Mouse (Mus musculus): ENCODE measurements at regions not wholly inside any gene's neighbourhood (a gene's known extent, or its start where the extent isn't known, plus 50 kb on each side); places are given as distances from the start of the nearest gene placed in this dataset.
A peak's percentile ranks its signal among the peaks of the same experiment; 100 is the strongest.

- Histone ChIP-seq H3K36me3 (ENCODE audit: control insufficient read depth, insufficient read depth, low read length) (no peaks in the 10 kb centered on the region), H3K27ac (ENCODE audit: low read length) (no peak overlapping the region), H3K4me3 (ENCODE audit: low read depth, low read length) (no peak overlapping the region), H3K9ac (replicated peaks; ENCODE audit: low read depth, low read length) (no peak overlapping the region), H3K27me3 (ENCODE audit: control insufficient read depth, insufficient read depth, low read length) (no peaks in the 10 kb centered on the region), H3K4me2 (replicated peaks; ENCODE audit: low read depth, low read length) (no peak overlapping the region), H3K9me3 (ENCODE audit: control insufficient read depth, low read depth, low read length) (no peaks in the 10 kb centered on the region), H3K4me1 (ENCODE audit: control insufficient read depth, insufficient read depth, low read length) (no peaks in the 10 kb centered on the region)
- ATAC-seq (ENCODE audit: insufficient number of reproducible peaks, insufficient read depth, low FRiP score, low read depth): no peak
- 35% methylated on average over 12 of the region's 12 CpGs for WGBS
Observed at GRCm38 (mm10) chr7:84800966-84801365, 52.4 kb upstream of the Olfr291 start.

DNA sequence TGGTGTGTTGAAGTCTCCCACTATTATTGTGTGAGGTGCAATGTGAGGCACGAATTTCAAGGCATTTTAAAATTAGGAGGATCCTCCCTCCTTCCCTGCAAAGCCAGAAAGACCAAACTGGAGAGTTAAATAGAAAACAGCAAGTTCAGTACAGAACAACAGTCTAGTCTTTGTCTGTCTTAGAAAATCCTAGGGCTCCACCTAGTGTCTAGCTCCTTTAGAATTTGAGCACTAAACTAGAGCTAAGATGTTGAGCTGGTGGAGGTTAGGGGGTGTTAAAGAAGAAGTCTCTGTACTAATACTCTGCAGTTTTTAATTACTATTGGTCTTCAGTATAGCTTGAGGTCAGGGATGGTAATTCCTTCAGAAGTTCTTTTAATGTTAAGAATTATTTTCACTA, 58.7 kb upstream of the Olfr291 start:
- H3K36me3 ChIP-seq (ENCODE audit: control insufficient read depth, insufficient read depth, low read length): no peaks in the 10 kb centered on the region
- 7% methylated on average over 1 of the region's 1 CpGs for WGBS
- no peaks in the 10 kb centered on the region for H3K4me1 ChIP-seq (ENCODE audit: control insufficient read depth, insufficient read depth, low read length)

GRCm38 (mm10) chr7:84779276-84779825, 74.0 kb upstream of the Olfr291 start:
- Histone ChIP-seq H3K4me2 (replicated peaks; ENCODE audit: low read depth, low read length) (peak overlapping the region; percentile 68), H3K36me3 (ENCODE audit: control insufficient read depth, insufficient read depth, low read length) (no peaks in the 10 kb centered on the region), H3K27ac (ENCODE audit: low read length) (no peak overlapping the region), H3K4me3 (ENCODE audit: low read depth, low read length) (peak overlapping the region; percentile 49), H3K9me3 (ENCODE audit: control insufficient read depth, low read depth, low read length) (no peaks in the 10 kb centered on the region), H3K4me1 (ENCODE audit: control insufficient read depth, insufficient read depth, low read length) (no peaks in the 10 kb centered on the region), H3K9ac (replicated peaks; ENCODE audit: low read depth, low read length) (peak overlapping the region; percentile 45; the same call in 1 of the 2 replicates), H3K27me3 (ENCODE audit: control insufficient read depth, insufficient read depth, low read length) (no peaks in the 10 kb centered on the region)
- under 1% methylated on average over 30 of the region's 30 CpGs for WGBS
- peak; percentile 94 for ATAC-seq (ENCODE audit: insufficient number of reproducible peaks, insufficient read depth, low FRiP score, low read depth)

More for the DNA sequence above, 58.7 kb upstream of the Olfr291 start:
- Histone ChIP-seq H3K4me2 (replicated peaks; ENCODE audit: low read depth, low read length) (no peak overlapping the region), H3K9me3 (ENCODE audit: control insufficient read depth, low read depth, low read length) (no peaks in the 10 kb centered on the region), H3K9ac (replicated peaks; ENCODE audit: low read depth, low read length) (no peak overlapping the region), H3K27me3 (ENCODE audit: control insufficient read depth, insufficient read depth, low read length) (no peaks in the 10 kb centered on the region), H3K4me3 (ENCODE audit: low read depth, low read length) (no peak overlapping the region), H3K27ac (ENCODE audit: low read length) (no peak overlapping the region)
- ATAC-seq (ENCODE audit: insufficient number of reproducible peaks, insufficient read depth, low FRiP score, low read depth): 0 out of 2 replicates have a peak, but pooled peaks have one; percentile 61

GRCm38 (mm10) chr7:84777696-84778095, 75.7 kb upstream of the Olfr291 start:
- ATAC-seq (ENCODE audit: insufficient number of reproducible peaks, insufficient read depth, low FRiP score, low read depth): no peak
- Histone ChIP-seq H3K4me1 (ENCODE audit: control insufficient read depth, insufficient read depth, low read length) (no peaks in the 10 kb centered on the region), H3K27ac (ENCODE audit: low read length) (no peak overlapping the region), H3K9ac (replicated peaks; ENCODE audit: low read depth, low read length) (no peak overlapping the region), H3K27me3 (ENCODE audit: control insufficient read depth, insufficient read depth, low read length) (no peaks in the 10 kb centered on the region), H3K36me3 (ENCODE audit: control insufficient read depth, insufficient read depth, low read length) (no peaks in the 10 kb centered on the region), H3K4me3 (ENCODE audit: low read depth, low read length) (no peak overlapping the region), H3K9me3 (ENCODE audit: control insufficient read depth, low read depth, low read length) (no peaks in the 10 kb centered on the region), H3K4me2 (replicated peaks; ENCODE audit: low read depth, low read length) (no peak overlapping the region)

- no peak overlapping the region for H3K4me2 ChIP-seq (replicated peaks; ENCODE audit: low read depth, low read length)
- ATAC-seq (ENCODE audit: insufficient number of reproducible peaks, insufficient read depth, low FRiP score, low read depth): peak; percentile 53; the same call in 1 of the 2 replicates
Observed at GRCm38 (mm10) chr7:84756261-84756660, 66.5 kb upstream of the Zfand6 start.

GRCm38 (mm10) chr7:84753361-84753760, 63.6 kb upstream of the Zfand6 start:
- Histone ChIP-seq H3K27me3 (ENCODE audit: control insufficient read depth, insufficient read depth, low read length) (no peaks in the 10 kb centered on the region), H3K9ac (replicated peaks; ENCODE audit: low read depth, low read length) (no peak overlapping the region), H3K36me3 (ENCODE audit: control insufficient read depth, insufficient read depth, low read length) (no peaks in the 10 kb centered on the region), H3K27ac (ENCODE audit: low read length) (no peak overlapping the region), H3K4me2 (replicated peaks; ENCODE audit: low read depth, low read length) (no peak overlapping the region), H3K9me3 (ENCODE audit: control insufficient read depth, low read depth, low read length) (no peaks in the 10 kb centered on the region), H3K4me1 (ENCODE audit: control insufficient read depth, insufficient read depth, low read length) (no peaks in the 10 kb centered on the region), H3K4me3 (ENCODE audit: low read depth, low read length) (no peak overlapping the region)
- no peak for ATAC-seq (ENCODE audit: insufficient number of reproducible peaks, insufficient read depth, low FRiP score, low read depth)
- WGBS: 93% methylated on average over 1 of the region's 1 CpGs

More at GRCm38 (mm10) chr7:84756261-84756660, 66.5 kb upstream of the Zfand6 start:
- no peaks in the 10 kb centered on the region for H3K4me1 ChIP-seq (ENCODE audit: control insufficient read depth, insufficient read depth, low read length)
- no peak overlapping the region for H3K9ac ChIP-seq (replicated peaks; ENCODE audit: low read depth, low read length)
- H3K4me3 ChIP-seq (ENCODE audit: low read depth, low read length): no peak overlapping the region
- no peaks in the 10 kb centered on the region for H3K27me3 ChIP-seq (ENCODE audit: control insufficient read depth, insufficient read depth, low read length)
- H3K27ac ChIP-seq (ENCODE audit: low read length): no peak overlapping the region
- H3K36me3 ChIP-seq (ENCODE audit: control insufficient read depth, insufficient read depth, low read length): no peaks in the 10 kb centered on the region
- WGBS: 59% methylated on average over 3 of the region's 3 CpGs
- no peaks in the 10 kb centered on the region for H3K9me3 ChIP-seq (ENCODE audit: control insufficient read depth, low read depth, low read length)

DNA sequence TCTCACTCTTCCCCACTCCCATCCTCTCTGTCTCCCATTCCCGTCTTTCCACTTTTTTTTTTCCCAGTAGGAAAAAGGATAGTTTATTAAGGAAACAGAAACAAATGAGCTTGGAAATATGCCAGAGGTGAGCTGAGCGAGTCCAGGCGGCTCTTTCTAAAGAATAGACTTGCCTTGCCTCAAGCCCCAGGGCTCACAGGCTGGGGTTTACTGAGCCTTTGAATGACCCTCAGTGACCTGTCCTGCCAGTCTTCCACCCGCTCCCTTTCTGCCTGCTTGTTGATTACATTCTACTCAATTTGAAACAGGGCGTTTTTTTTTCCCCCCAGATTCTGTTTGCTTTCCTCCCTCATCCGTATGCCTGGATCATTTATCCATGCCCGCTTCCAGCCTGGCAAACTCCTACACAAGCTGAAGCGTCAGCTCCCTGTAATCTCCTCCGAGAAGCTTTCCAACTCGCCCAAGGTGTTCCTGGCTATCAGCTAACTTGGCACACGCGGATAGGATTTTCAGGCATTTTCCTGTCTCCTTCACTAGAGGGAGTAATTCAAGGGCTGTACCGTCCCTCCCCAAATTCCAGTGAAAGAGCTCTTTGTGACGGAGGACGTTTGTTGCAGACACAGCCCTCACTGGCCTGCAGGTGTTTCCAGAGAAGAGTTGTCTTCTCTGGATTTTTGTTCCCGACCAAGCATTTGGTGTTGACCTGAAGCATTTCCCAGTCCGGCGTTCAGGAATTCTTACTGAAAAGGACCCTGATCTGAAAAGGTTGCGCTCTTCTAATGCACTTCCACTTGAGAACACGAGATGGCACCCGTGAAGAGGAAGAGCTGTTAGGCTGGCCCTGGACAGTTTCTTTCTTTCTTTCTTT, 59.9 kb upstream of the Zfand6 start:
- H3K9me3 ChIP-seq (ENCODE audit: control insufficient read depth, low read depth, low read length): no peaks in the 10 kb centered on the region
- 0 out of 2 replicates have a peak overlapping the region, but pooled peaks have one; percentile 18 for H3K9ac ChIP-seq (replicated peaks; ENCODE audit: low read depth, low read length)
- peak; percentile 65; the same call in 1 of the 2 replicates for ATAC-seq (ENCODE audit: insufficient number of reproducible peaks, insufficient read depth, low FRiP score, low read depth)
- H3K4me3 ChIP-seq (ENCODE audit: low read depth, low read length): peak overlapping the region; percentile 32
- no peaks in the 10 kb centered on the region for H3K36me3 ChIP-seq (ENCODE audit: control insufficient read depth, insufficient read depth, low read length)
- no peaks in the 10 kb centered on the region; the same call in 1 of the 2 replicates for H3K4me1 ChIP-seq (ENCODE audit: control insufficient read depth, insufficient read depth, low read length)
- H3K27ac ChIP-seq (ENCODE audit: low read length): no peak overlapping the region
- H3K4me2 ChIP-seq (replicated peaks; ENCODE audit: low read depth, low read length): peak overlapping the region; percentile 64
- 1% methylated on average over 21 of the region's 21 CpGs for WGBS
- no peaks in the 10 kb centered on the region for H3K27me3 ChIP-seq (ENCODE audit: control insufficient read depth, insufficient read depth, low read length)

DNA sequence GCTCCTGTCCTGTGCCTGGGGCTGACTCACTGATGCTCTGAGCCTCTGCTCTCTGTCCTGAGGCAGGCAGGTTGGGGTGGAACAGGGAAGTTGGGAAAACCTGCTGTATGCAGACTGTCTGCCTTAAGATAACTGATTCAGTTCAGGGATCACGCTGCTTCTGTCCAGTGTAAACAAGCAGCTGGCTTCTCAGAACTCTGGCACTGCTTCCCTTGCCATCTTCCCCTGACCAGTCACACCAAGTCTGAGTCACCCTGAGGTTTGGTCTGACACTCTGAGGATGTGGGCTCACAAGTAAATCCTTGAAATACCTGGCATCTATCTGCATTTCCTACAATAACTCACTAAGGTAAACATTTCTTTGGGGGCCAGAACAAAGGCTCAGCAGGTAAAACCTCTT, 58.1 kb upstream of the Zfand6 start:
- Histone ChIP-seq H3K4me3 (ENCODE audit: low read depth, low read length) (no peak overlapping the region), H3K9ac (replicated peaks; ENCODE audit: low read depth, low read length) (no peak overlapping the region), H3K9me3 (ENCODE audit: control insufficient read depth, low read depth, low read length) (no peaks in the 10 kb centered on the region), H3K4me1 (ENCODE audit: control insufficient read depth, insufficient read depth, low read length) (no peaks in the 10 kb centered on the region; the same call in 1 of the 2 replicates), H3K27me3 (ENCODE audit: control insufficient read depth, insufficient read depth, low read length) (no peaks in the 10 kb centered on the region), H3K4me2 (replicated peaks; ENCODE audit: low read depth, low read length) (no peak overlapping the region), H3K36me3 (ENCODE audit: control insufficient read depth, insufficient read depth, low read length) (no peaks in the 10 kb centered on the region), H3K27ac (ENCODE audit: low read length) (no peak overlapping the region)
- 22% methylated on average over 1 of the region's 1 CpGs for WGBS
- ATAC-seq (ENCODE audit: insufficient number of reproducible peaks, insufficient read depth, low FRiP score, low read depth): no peak
